Mouse (Mus musculus): ENCODE data around the gene Pappa. TPM values are rescaled to one million over a fixed set of nuclear protein-coding genes. Genes with fewer than 3 reads are reported as not detected.

Pappa gene
- polyA plus RNA-seq, 1 experiment from 2014 or later = 1.7 TPM

DNA sequence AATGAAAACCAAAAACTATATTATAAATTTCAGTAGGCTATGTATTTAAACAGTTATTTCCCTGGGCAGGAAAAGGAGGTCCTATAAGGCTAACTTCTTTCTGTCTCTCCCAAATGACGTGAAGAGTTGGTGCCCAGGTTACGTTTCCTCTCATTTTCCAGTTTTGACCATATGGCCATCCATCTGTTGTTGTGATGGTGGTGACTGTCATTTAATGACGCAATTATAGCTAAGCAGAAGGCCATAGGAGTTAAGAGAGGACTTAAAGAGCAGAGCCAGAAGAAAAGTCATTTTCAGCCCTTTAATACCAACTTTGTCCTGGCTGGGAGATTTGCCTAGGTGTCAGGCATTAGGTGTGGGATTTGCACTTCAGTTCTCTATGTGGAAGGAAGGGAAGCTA lies 176.5 kb downstream of the Pappa start:
- Histone ChIP-seq H3K4me1 (0 out of 2 replicates have a peak, but pooled peaks cover 3% of the 10 kb centered on the region), H3K27me3 (no peaks in the 10 kb centered on the region), H3K27ac (no peak overlapping the region), H3K9ac (no peak overlapping the region), H3K36me3 (no peaks in the 10 kb centered on the region), H3K4me3 (no peak overlapping the region), H3K9me3 (no peaks in the 10 kb centered on the region), H3K4me2 (replicated peaks) (no peak overlapping the region)
- no peak for ATAC-seq (ENCODE audit: insufficient number of reproducible peaks, insufficient read depth, low FRiP score, low TSS enrichment)
- 82% methylated on average over 3 of the region's 3 CpGs for WGBS

DNA sequence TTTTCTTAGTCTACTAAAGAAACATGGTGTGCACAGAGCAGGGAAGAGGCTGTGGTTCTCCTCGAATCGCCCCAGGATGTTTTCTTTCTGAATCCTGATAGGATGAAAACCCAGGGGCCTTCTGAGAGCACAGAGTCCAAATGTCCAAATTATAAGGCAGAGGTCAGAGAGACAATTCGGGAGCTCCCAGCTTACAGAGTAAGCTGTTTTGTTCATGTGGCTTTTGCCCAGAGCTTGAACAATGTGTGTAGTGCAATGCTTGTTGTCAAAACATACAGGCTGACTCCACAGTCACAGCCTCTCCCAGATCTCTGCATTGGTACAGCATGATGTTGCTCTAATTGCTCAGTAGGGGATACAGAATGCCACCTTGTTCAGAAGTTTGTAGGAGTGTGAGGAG lies 178.7 kb downstream of the Pappa start:
- Histone ChIP-seq H3K4me2 (replicated peaks) (no peak overlapping the region), H3K4me1 (no peaks in the 10 kb centered on the region), H3K4me3 (no peak overlapping the region), H3K27me3 (no peaks in the 10 kb centered on the region), H3K27ac (no peak overlapping the region), H3K36me3 (no peaks in the 10 kb centered on the region), H3K9ac (no peak overlapping the region), H3K9me3 (no peaks in the 10 kb centered on the region)
- 40% methylated on average over 3 of the region's 3 CpGs for WGBS
- no peak for ATAC-seq (ENCODE audit: insufficient number of reproducible peaks, insufficient read depth, low FRiP score, low TSS enrichment)

DNA sequence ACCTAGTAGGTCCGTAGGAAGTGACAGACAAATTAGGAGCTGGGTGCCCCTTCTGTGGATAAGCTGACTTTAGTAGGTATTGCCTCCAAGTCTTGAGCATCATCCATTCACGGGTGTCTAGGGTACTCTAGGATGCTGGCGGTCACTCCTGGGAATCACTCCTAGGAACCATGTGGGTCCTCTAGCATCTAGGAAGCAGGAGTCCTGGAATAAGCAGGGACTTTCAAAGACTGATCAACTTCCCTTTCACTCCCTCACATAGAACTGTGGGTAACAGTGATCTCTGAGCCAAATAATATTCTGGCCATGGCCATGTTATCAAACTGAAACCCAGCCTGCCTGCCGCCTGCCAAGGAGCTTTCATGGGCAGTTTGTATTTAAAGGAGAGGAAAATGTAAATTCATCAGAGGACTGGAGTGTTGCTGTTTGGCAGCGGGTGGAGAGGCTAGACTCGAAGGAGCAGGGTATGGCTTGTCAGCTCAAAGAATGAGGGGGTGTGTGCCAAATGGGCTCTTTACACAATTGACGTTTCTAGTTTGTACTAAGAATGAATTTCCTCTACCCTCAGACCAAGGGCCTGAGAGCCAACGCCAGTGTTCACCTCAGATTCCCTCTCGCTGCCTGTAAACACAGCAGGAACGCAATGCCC lies 194.0 kb downstream of the Pappa start:
- 77% methylated on average over 10 of the region's 10 CpGs for WGBS
- H3K9ac ChIP-seq = no peak overlapping the region

DNA sequence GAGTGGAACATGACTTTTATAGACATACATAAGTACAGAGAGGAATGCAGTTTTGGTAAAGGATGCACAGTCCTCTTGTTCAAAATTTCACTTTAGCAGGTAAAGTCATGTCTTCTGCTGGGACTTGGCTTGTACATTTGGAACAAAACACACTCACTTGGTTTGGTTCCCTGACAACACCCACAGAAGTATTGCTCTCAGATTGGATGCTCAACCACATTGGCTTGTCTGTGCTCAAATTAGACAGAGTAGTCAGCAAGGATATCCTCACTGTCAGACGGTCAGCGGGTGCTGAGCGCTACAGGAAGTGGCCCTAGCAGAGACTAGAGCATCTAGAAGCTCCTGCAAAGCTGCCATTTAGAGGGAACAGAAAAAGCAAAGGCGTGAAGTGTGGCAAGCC lies 197.4 kb downstream of the Pappa start:
- no peaks in the 10 kb centered on the region for H3K9me3 ChIP-seq
- H3K4me1 ChIP-seq = no peaks in the 10 kb centered on the region
- H3K4me3 ChIP-seq = no peak overlapping the region
- no peak overlapping the region for H3K27ac ChIP-seq
- H3K4me2 ChIP-seq (replicated peaks) = no peak overlapping the region
- H3K36me3 ChIP-seq = no peaks in the 10 kb centered on the region
- no peak for ATAC-seq (ENCODE audit: insufficient number of reproducible peaks, insufficient read depth, low FRiP score, low TSS enrichment)
- 92% methylated on average over 4 of the region's 4 CpGs for WGBS
- no peaks in the 10 kb centered on the region for H3K27me3 ChIP-seq
- H3K9ac ChIP-seq = no peak overlapping the region

More for the DNA sequence above, 194.0 kb downstream of the Pappa start:
- Histone ChIP-seq H3K27ac (no peak overlapping the region), H3K4me1 (no peaks in the 10 kb centered on the region), H3K4me3 (no peak overlapping the region), H3K36me3 (no peaks in the 10 kb centered on the region), H3K9me3 (no peaks in the 10 kb centered on the region), H3K4me2 (replicated peaks) (no peak overlapping the region), H3K27me3 (no peaks in the 10 kb centered on the region)
- ATAC-seq (ENCODE audit: insufficient number of reproducible peaks, insufficient read depth, low FRiP score, low TSS enrichment) = no peak

DNA sequence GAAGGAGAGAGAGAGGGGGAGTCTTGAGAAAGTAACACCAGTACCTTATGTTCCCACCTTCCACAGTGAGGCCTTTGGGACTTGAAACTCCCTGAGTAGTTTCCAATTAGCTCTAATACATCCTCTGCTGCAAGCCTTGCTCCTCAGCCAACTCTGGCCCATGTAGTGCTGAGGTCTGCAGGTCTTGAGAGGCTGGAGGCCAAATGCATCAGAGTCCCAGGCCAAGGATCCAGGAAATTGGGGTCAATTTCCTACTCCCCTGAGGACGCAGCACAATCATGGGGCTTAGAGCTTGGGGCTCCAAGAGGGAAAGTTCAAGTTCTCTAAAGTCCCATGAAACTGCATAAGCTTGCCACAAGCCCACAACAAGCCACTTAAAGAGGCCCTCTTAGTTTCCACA lies 198.0 kb downstream of the Pappa start:
- no peak for ATAC-seq (ENCODE audit: insufficient number of reproducible peaks, insufficient read depth, low FRiP score, low TSS enrichment)
- Histone ChIP-seq H3K9ac (no peak overlapping the region), H3K27ac (no peak overlapping the region), H3K4me1 (no peaks in the 10 kb centered on the region), H3K4me2 (replicated peaks) (no peak overlapping the region), H3K9me3 (no peaks in the 10 kb centered on the region), H3K36me3 (no peaks in the 10 kb centered on the region), H3K27me3 (no peaks in the 10 kb centered on the region), H3K4me3 (no peak overlapping the region)
- 64% methylated on average over 1 of the region's 1 CpGs for WGBS

DNA sequence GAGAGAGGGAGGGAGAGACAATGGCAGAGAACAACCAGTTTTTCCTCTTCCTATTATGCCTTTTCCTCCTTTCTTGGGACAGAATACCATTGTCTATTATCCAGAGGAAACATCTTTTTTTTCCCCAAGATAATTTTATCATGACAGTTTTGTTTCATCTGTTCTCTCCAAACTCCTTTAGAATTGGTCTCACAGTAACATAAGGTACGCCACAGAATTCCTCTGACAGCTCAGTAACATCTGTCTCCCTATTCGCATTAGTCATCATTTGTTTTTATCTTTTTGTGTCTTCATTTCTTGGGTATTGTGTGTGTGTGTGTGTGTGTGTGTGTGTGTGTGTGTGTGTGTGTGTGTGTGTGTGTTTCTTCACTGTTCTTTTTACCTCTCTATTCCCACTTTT lies 201.8 kb downstream of the Pappa start:
- ATAC-seq (ENCODE audit: insufficient number of reproducible peaks, insufficient read depth, low FRiP score, low TSS enrichment) = no peak
- Histone ChIP-seq H3K4me1 (no peaks in the 10 kb centered on the region), H3K9ac (no peak overlapping the region), H3K27ac (no peak overlapping the region), H3K9me3 (no peaks in the 10 kb centered on the region), H3K4me2 (replicated peaks) (no peak overlapping the region), H3K36me3 (no peaks in the 10 kb centered on the region), H3K27me3 (no peaks in the 10 kb centered on the region), H3K4me3 (no peak overlapping the region)
- 89% methylated on average over 2 of the region's 2 CpGs for WGBS

DNA sequence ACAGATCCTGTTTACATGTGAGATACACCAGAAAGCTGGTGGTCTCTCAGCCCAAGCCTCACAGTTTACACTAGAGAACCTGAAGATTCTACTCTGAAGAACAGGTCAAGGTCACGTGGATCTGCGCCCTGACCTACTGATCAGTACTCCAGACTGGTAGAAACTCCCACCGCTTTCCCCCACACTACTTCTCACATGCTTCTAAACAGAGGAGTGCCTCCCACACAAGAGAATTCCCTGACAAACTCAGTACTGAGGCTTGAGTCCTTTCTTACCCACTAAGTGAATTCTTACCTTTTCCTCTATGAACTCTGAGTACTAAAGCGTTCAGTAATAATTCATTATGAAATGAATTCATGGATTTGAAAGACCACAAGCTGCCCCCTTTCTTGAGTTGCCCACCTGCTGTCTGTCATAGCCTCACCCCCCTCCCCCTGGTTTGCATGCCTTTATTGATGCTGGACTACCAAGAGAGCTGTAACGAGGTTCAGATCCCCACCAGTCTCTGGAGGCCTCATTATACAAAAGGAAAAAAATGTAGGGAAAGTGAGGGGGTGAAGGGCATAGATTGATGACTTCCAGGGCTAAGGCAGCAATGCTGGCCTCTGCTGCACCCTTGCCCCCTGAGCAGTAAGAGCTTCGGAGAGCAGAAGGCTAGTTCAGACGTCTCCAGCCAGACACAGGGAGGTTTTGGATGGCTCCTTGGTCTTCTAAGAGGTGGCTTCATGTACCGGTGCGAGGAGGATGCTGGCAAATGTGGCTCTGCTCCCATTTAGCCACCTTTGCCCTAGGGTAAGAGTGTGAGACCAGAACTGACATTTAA lies 204.7 kb downstream of the Pappa start:
- no peak for ATAC-seq (ENCODE audit: insufficient number of reproducible peaks, insufficient read depth, low FRiP score, low TSS enrichment)
- no peaks in the 10 kb centered on the region for H3K9me3 ChIP-seq

DNA sequence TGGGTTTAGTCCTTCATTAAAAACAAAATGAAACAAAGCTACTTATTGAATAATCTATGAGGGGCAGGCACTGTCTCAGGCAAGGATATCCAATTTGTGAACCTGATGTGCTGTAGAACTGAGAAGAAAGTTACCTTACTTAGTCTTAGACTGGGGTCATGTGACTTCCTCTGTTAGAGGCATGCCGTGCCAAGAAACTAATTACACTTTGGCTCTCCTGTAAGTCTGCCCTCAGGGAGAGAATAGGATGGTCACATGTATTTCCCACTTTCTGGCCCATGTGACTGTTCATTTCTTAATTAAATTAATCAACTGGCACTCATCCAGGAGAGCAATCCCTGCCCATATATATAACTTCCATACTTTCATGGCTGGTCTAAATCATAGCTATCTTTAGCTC lies 209.7 kb downstream of the Pappa start:
- Histone ChIP-seq H3K4me3 (no peak overlapping the region), H3K9ac (no peak overlapping the region), H3K4me1 (no peaks in the 10 kb centered on the region), H3K9me3 (no peaks in the 10 kb centered on the region), H3K4me2 (replicated peaks) (no peak overlapping the region), H3K27me3 (no peaks in the 10 kb centered on the region), H3K27ac (no peak overlapping the region), H3K36me3 (no peaks in the 10 kb centered on the region)
- WGBS = 38% methylated on average over 1 of the region's 1 CpGs
- ATAC-seq (ENCODE audit: insufficient number of reproducible peaks, insufficient read depth, low FRiP score, low TSS enrichment) = no peak

More for the DNA sequence above, 204.7 kb downstream of the Pappa start:
- Histone ChIP-seq H3K4me1 (no peaks in the 10 kb centered on the region), H3K27me3 (no peaks in the 10 kb centered on the region), H3K4me3 (no peak overlapping the region), H3K36me3 (no peaks in the 10 kb centered on the region), H3K4me2 (replicated peaks) (no peak overlapping the region), H3K9ac (no peak overlapping the region), H3K27ac (no peak overlapping the region)
- 67% methylated on average over 9 of the region's 9 CpGs for WGBS

DNA sequence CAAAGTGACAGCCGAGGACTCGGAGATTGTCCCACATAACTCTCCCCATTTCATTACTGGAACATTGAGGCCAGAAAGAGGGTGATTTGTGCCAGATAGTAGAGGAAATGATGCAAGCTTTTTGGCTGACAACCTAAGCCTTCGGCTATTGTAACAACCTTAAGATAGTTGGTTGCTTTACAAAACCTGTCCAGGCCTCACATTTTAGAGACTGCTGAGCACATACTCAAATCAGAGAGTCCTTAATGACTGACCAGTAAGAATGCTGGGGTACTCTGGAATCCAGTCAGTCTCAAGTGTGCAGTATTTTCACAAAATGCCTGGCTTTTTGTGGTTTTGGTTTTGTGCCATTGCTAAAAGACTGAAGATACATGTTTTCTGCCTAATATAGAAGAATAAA lies 217.8 kb downstream of the Pappa start:
- Histone ChIP-seq H3K27me3 (no peaks in the 10 kb centered on the region), H3K36me3 (no peaks in the 10 kb centered on the region), H3K4me3 (no peak overlapping the region), H3K4me1 (no peaks in the 10 kb centered on the region), H3K4me2 (replicated peaks) (no peak overlapping the region), H3K9ac (no peak overlapping the region), H3K9me3 (no peaks in the 10 kb centered on the region), H3K27ac (no peak overlapping the region)
- WGBS = 87% methylated on average over 3 of the region's 3 CpGs
- ATAC-seq (ENCODE audit: insufficient number of reproducible peaks, insufficient read depth, low FRiP score, low TSS enrichment) = no peak

DNA sequence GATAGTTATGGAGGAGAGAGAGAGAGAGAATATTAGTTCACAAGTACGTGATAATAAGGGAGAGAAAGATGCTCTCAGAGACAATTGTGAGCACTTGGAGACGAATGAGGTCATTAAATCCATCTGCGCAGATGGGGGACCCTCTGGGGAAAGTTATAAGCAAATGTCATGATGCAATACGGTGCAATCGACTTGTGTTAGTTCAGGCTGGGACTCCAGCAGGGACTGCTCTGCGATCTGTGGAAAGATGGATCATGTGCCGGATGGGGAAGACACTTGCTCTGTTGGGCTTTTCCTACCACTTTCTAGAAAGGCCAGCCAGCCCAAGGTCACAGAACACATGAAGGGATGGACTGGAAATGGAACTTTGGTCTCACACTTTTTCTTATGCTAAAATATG lies 226.5 kb downstream of the Pappa start:
- Histone ChIP-seq H3K4me1 (no peaks in the 10 kb centered on the region), H3K9me3 (no peaks in the 10 kb centered on the region), H3K9ac (no peak overlapping the region), H3K4me2 (replicated peaks) (no peak overlapping the region), H3K4me3 (no peak overlapping the region), H3K27ac (no peak overlapping the region), H3K36me3 (no peaks in the 10 kb centered on the region), H3K27me3 (no peaks in the 10 kb centered on the region)
- WGBS = 84% methylated on average over 7 of the region's 7 CpGs
- ATAC-seq (ENCODE audit: insufficient number of reproducible peaks, insufficient read depth, low FRiP score, low TSS enrichment) = no peak

DNA sequence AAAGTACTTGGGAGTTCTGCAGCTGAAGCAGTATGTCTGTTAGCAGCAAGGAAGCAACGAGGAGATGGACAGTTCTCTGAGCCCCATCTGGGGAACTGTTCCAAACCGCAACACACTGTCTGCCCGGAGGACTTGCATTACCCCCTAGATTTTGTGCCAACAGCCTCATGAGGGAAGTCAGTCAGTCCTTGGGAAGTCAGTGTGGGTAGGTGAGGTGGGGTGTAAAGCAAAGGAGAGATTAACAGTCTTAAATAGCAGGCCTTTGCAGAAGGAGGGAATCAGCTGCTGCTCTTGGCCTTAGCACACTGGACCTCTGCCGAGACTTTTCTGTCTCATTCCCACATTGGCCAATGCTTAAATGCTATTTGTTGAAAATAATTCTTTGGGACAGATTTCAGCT lies 230.6 kb downstream of the Pappa start:
- no peaks in the 10 kb centered on the region for H3K36me3 ChIP-seq
- no peak overlapping the region for H3K9ac ChIP-seq
- no peak overlapping the region for H3K4me2 ChIP-seq (replicated peaks)
- 73% methylated on average over 4 of the region's 4 CpGs for WGBS
- no peaks in the 10 kb centered on the region for H3K27me3 ChIP-seq
- H3K9me3 ChIP-seq = no peaks in the 10 kb centered on the region
- ATAC-seq (ENCODE audit: insufficient number of reproducible peaks, insufficient read depth, low FRiP score, low TSS enrichment) = no peak
- no peak overlapping the region for H3K27ac ChIP-seq
- no peak overlapping the region for H3K4me3 ChIP-seq
- no peaks in the 10 kb centered on the region for H3K4me1 ChIP-seq

DNA sequence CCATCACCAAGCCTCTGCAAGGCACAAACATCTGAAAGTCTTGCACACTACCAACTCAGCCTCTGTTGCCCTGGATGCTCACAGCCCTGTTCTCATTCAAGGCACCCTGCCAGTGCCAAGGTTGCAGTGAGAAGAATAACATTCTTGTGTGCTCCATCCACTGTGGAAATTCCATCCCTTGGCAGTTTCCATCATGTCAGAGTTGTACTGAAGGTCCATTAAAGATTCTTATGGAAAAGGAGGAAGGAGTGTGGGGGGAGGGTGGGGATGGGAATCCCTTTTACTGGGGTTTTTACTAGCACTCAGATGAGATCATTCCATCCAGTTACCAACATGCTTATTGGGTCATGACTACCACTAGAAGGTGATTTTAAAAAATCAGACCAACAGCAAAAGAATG lies 243.2 kb downstream of the Pappa start:
- Histone ChIP-seq H3K4me3 (no peak overlapping the region), H3K36me3 (no peaks in the 10 kb centered on the region), H3K4me2 (replicated peaks) (no peak overlapping the region), H3K9me3 (0 out of 2 replicates have a peak, but pooled peaks cover 4% of the 10 kb centered on the region), H3K27me3 (no peaks in the 10 kb centered on the region), H3K27ac (no peak overlapping the region), H3K4me1 (no peaks in the 10 kb centered on the region), H3K9ac (no peak overlapping the region)
- ATAC-seq (ENCODE audit: insufficient number of reproducible peaks, insufficient read depth, low FRiP score, low TSS enrichment) = no peak

Data from embryonic facial prominence, embryonic 12.5 days (tissue).